Mouse (Mus musculus): Measurements from ENCODE around the gene Rad51ap2. TPM values are rescaled to one million over a fixed set of nuclear protein-coding genes. Genes with fewer than 3 reads are reported as not detected.

The Rad51ap2 gene
- not detected for polyA plus RNA-seq (2017; shearing (Covaris generic))

GRCm38 (mm10) chr12:11455549-11456194 lies at the start of gene Rad51ap2:
TSS of gene Rad51ap2 (plus strand) at chr12:11456079.

GRCm38 (mm10) chr12:11436497-11437265 lies 19.2 kb upstream of the Rad51ap2 start, which contains the start of gene Vsnl1:
TSS of gene Vsnl1 (minus strand) at chr12:11436613.

Other genes starting within 250 kb of the Rad51ap2 start
- 0.47 TPM for gene Msgn1, start 247.1 kb upstream of the Rad51ap2 start, polyA plus RNA-seq (2017; shearing (Covaris generic))
- gene Gen1, start 190.3 kb upstream of the Rad51ap2 start, polyA plus RNA-seq (2017; shearing (Covaris generic)): 1.5 TPM
- gene Smc6, start 190.2 kb upstream of the Rad51ap2 start, polyA plus RNA-seq (2017; shearing (Covaris generic)): 186 TPM
- gene Vsnl1, start 19.5 kb upstream of the Rad51ap2 start, polyA plus RNA-seq (2017; shearing (Covaris generic)): not detected

Data from CD4-positive, CD25-positive, alpha-beta regulatory T cell, adult 9 weeks (primary cell).